Mouse (Mus musculus): ENCODE data around the gene Nlgn1.

GRCm38 (mm10) chr3:25688789-25689464 lies 643.3 kb downstream of the Nlgn1 start:
- TF ChIP-seq CTCF (IDR thresholded peaks at IDR 0.05; ENCODE audit: extremely low read depth, insufficient read length, insufficient replicate concordance, low read depth, low read length) (no peak), POLR2A (IDR thresholded peaks at IDR 0.05; ENCODE audit: low read depth, low read length) (no peak)

All from small intestine, adult 2 months (tissue).